Mouse (Mus musculus) heart, embryonic 11.5 days (tissue): ENCODE data around the gene Entpd6. TPM values are rescaled to one million over a fixed set of nuclear protein-coding genes. Genes with fewer than 3 reads are reported as not detected.

Experiments used
- polyA plus RNA-seq: library from polyadenylated mRNA; unstranded; fragments of >200 nt; fragmentation: Nextera tagmentation; extraction: Ambion mirVana; gene quantifications from 2 replicates; pipeline ENCODE4 v1.2.1, GENCODE M21; 2014

Gene Entpd6
- polyA plus RNA-seq, 1 experiment from 2014 or later: 18.9 TPM

Other genes with a start within 250 kb of the Entpd6 start
- gene Cst7, start 178.6 kb upstream of the Entpd6 start, polyA plus RNA-seq: 0.38 and 0.59 TPM in 2 replicates
- gene Apmap, start 140.5 kb upstream of the Entpd6 start, polyA plus RNA-seq: 31.1 and 35.2 TPM in 2 replicates
- gene Acss1, start 80.5 kb upstream of the Entpd6 start, polyA plus RNA-seq: 14.8 and 16.8 TPM in 2 replicates
- not detected in 2 replicates for gene Vsx1, start 59.7 kb upstream of the Entpd6 start, polyA plus RNA-seq
- 84.4 and 120 TPM in 2 replicates for gene Pygb, start 37.7 kb downstream of the Entpd6 start, polyA plus RNA-seq
- gene Abhd12, start 155.7 kb downstream of the Entpd6 start, polyA plus RNA-seq: 44.9 and 49.2 TPM in 2 replicates
- gene Gins1, start 156.4 kb downstream of the Entpd6 start, polyA plus RNA-seq: 37.8 and 39.0 TPM in 2 replicates